Mouse (Mus musculus) adrenal gland, postnatal 36 days (tissue): Measurements from ENCODE around the gene Fam71d. TPM values are rescaled to one million over a fixed set of nuclear protein-coding genes. Genes with fewer than 3 reads are reported as not detected.

ENCODE experiments used
- DNase-seq, 2 experiments: peaks; one replicate each; pipeline ENCODE4 v3.0.0; 2021; ENCODE audit warnings: mixed read lengths in 1 of 2
- long read RNA-seq, 2 experiments: library from polyadenylated mRNA; stranded (forward); transcript quantifications; one replicate each; pipeline ENCODE4 v2.0.0; 2021; ENCODE audit warnings: borderline sequencing depth in 2 of 2
- total RNA-seq, 2 experiments: library from RNA; stranded (reverse); gene quantifications; 2 replicates each; pipeline ENCODE4 v1.2.3; 2021

Fam71d gene
- under 1 TPM in 1 of 2 experiments, not detected in 1; 0.17 TPM for total RNA-seq
- long read RNA-seq, experiment 1, partial matches to known transcripts: 0 of 1 reads
- long read RNA-seq, experiment 1, other reads (novel, unspliced or antisense): 1 of 1 reads
- long read RNA-seq, experiment 2: 0 reads

DNA sequence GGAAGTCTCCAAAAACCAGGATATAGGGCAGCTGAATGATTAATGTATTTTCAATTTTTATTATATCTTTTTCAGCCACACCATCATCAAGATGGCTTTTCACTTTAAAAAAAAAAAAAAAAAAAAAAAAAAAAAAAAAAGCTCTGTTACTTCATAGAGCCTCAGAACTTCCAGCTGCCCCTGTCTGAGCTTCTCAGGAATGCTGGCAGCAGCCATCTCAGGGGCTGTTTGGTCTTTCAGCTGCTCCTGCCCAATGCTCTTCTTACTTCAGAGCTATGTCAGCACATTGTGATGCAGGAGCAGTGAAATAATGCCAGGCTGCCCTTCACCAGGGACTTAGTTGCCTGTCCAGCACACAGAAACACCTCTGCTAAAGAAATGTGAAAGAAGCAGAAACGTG lies at the start of gene Fam71d:
Gene Fam71d, plus strand, starts transcription at position 211 of the 400 bp plus-strand sequence.
- DNase-seq: no peak

DNA sequence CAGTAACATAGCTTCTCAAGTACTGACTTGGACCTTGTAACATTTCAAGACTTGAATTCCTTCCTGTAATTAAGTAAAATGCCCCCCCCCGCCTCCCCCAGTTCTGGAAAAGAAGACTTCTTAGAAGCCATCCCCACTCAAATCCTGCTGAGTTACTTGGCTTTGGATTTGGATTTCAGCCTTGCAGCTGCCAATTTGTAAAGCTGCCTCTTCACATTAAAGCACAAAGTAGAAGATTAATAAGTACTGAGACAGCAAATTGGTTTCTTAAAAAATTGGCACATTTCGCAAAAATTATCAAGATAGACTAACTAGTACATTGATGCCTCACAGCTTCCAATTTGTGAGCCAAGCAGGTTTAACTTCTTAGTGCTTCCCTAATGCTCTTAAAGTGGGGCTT lies 47.6 kb upstream of the Fam71d start:
- no peak for DNase-seq

DNA sequence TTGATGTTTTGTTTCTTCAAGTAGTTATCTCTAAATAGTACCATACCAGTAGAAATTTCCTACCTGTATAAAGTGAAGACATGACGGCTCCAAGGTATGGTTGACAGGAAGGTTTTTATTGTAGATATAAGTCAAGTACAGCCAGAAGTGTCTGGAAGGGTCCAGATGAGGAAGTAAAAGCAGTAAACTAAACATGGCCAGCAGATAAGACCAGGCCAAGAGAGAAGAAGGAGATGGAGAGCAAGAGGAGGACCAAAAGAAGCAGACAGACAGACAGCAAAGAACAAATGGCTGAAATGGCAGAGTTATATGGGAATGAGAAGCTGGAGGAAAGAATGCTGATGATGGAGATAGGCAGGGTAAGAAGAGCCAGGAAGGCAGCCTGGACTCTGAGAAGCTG lies 46.1 kb upstream of the Fam71d start:
- no peak for DNase-seq

DNA sequence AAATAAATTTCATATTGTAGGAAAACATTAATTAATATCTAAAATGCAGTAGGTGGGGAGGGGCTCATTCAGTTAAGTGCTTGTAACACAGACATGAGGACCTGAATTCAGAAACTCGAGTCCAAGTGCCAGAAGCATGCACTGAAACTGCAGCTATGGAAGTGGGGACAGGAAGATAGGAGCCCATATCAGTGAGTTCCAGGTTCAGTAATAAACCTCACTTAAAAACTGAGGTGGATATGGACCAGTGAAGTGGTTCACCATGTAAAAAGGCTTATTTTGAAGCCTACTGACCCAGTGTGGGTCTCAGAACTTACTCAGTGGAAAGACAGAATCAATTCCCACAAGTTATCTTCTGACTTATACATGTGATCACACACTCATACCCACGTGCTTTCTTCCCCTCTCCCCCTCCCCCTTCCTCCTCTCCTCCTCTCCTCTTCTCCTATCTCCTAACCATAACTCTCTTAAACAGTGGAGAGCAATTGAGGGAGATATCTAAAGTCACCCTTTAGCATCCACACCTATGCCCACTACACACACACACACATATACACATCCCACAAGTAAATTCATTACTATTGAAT lies 31.5 kb upstream of the Fam71d start:
- DNase-seq: no peak

DNA sequence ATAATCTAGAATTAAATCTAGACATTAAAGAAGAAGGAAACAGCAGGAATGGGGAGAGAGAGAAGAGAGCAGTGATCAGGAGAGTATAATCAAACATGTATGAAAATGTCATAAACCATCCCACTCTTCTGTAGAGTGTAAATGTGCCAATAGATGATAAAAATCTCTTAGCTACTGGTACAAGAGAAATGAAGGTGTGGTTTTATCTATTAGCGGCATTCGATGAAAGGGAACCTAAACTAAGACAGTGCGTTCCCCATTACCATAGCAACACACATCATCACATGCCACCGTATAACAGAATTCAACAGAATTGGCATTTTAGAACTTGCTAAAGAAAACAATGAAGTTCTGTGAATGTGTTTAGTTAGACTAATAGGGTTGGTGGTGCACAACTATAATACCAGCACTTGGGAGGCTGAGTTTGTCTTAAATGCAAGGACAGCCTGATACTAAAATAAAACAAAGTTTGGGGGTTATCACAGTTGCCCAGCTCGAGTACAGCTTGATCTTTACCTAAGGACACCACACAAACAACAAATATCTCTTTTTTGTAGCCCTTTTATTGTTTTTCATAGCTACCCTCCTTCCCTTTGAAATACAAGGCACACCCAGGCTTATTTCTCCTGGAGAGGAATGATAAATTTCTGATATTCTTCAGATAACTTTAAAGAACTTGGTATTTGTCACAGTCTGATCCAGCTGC lies 13.1 kb upstream of the Fam71d start:
- no peak for DNase-seq

DNA sequence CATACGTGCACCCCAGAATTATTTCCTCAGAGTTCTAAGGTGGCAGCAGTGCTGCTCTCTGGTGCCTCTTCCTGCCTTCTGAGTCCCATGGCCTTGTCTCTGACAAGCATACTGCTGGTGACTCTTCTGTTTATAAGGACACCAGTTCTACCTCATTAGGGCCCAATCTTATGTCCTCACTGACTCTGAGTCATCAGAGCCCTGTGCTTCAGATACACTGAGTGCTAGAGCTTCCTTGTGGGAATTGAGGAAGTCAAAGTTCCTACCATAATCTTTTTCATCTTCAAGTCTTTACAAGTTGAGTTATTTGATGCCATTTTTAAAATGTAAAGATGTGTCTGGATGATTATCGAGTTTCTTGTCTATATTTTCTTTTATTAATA lies 12.5 kb upstream of the Fam71d start:
- DNase-seq: no peak

DNA sequence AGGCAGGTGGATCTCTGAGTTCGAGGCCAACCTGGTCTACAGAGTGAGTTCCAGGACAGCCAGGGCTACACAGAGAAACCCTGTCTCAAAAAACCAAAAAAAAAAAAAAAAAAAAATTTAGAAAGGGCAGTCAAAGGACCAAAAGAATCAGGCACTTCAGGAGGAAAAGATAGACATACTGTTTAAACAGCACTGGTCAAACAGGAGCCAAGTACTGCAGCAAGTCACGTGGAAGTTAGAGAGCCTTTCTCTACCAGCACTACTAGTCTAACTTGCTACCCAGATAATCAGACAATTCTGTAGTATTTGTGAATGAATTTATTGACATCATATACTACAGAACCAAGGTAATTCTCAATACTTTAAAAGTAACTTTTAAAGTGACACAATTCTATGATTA lies 10.3 kb upstream of the Fam71d start:
- DNase-seq: no peak

DNA sequence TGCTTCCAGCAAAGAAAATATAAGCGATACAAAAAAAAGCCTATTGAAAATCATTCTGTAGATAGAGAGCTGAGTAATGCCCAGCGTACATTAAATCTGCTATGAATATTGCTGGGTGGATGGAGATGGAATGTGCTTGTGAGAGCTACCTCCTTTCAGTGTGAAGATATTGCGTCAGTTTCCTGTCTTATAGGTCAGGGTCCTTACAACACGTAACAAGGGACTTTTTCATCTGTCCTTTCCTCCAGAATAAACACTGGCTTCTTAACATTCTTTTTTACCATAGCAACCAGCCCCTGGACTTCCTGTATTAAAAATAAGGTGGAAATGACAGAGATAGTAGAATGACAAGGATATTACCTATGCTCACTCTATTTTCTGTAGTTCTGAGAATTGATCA lies 9.1 kb upstream of the Fam71d start:
- DNase-seq: no peak

DNA sequence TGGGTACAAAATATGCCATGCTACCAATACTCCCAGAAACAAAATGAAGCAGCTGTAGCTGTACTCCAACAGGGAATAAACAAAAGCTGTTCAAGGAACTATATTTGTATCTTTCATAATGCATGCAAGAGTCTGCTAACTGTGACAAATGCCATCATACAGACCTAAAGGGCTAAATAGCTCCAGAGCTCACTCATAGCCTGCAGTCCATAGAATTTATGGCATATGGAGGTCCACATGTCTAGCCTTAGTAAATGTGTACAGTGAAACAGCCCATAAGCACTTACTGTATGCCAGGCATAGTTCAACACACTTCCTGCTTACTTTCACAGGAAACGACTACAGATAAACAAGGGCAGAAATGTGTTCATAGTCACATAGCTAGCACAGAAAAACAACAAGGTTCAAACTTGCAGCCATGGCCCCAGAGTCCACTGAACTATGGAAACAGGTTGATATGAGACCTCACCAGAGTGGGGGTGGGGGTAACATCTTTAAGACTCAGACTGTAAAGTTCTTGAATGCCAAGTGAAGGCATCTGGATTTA lies 5.6 kb upstream of the Fam71d start:
- no peak for DNase-seq

DNA sequence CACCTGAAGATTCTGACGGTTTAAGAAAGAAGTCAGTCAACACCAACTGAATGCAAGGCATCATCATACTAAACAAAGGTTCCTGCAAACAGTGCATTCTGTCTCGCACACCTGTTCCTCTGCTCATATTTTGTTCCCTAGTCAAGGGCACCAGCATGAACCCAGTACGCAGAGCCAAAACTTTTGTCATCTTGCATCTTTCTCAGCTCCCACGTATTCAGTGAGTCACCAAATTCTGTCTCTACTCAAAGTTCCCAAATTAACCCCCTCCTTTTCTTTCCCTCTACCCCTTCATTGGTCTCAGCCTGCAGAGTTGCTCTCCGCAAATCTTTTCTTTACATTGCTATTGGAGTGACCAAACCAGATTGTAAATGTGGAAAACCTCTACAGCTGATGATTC lies 2.5 kb upstream of the Fam71d start:
- DNase-seq: no peak

DNA sequence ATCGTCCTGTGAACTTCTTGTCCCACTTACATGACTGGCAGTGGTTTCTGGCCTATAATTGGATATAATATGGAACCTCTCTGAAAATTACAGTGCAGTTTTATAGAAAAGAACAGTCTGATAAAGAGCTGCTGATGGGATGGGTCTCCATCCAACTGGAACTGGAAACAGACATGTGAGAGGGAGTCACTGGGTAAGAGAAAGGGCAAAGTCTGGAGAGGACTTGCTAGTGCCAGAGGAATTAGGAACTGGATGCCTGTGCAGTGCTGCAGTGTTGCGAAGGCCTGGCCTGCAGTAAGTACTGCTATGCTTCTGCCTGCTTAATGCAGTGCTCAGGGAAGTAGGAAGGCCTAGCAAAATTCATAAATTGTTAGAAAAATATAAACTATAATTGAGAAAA lies 1.9 kb downstream of the Fam71d start:
- DNase-seq: no peak

DNA sequence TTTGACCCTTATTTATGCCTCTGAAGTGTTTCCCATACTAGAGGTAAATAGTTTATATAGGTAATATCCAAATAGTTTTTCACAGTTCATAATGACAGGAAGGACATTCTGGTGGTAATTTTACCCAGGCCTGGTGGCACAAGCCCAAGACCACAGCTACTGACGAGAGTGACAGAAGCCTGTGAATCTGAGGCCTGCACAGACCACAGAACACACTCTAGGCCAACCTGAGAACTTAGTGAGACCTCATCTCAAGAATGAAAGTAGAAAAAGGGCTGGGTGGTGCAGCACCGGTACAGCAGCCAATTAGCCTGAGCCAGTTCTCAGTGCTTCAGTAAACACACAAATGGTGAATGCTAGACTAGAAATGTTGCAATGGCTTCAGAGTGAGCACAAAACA lies 26.4 kb downstream of the Fam71d start:
- no peak for DNase-seq

DNA sequence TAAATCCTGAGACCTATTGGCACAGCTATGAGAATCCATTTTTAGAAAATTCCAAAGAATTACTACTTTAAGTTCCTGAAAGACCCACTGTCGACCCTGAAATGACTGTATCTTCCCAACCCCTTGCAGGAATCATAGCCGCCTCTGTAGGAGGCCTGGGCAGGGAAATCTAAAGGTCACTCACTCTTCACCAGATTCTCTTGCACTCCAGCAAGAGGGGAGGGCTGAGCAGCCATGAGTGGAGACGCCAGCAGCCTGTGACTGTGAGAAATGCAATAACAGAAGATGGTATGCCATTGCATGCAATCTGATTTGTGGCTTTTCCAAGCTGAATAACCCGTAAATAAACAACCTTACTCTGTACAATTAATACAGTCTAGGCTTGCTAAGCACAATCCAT lies 36.4 kb downstream of the Fam71d start:
- no peak for DNase-seq

DNA sequence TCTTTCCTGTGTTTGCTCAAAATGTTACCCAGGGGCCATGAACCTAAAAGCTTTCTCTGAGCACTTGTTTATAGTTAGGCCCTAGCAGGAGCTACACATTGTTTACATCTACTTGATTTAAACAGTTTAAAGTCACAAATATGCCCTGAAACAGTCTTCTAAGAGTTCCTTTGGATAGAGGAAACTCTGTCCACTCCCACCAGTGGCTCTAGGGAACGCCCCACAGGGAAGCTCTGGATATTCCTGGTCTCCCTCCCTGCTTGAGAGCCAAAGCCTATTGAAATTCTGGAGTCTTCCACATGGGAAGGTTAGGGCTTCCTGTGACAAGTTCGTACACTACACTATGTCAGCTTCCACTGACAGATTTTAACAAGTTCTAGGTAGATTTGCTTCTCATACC lies 48.3 kb downstream of the Fam71d start:
- DNase-seq: no peak

DNA sequence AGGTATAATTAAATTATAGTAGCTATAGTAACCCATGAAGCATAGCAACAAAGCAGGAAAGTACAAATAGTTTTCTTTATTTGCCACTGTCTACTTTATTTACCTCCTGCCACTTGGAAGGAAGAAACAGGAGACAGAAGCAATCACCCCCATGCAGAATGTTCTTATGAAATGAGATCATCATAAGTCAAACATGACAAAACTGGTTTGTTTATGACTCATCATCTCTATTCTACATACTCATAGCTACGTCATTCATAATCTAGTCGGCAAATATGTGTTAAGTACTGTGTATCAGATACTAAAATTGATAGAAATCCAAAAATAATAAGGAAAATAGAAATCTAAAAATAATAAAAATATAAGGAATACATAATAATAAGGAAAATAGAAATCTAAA lies 49.0 kb downstream of the Fam71d start:
- DNase-seq: no peak

DNA sequence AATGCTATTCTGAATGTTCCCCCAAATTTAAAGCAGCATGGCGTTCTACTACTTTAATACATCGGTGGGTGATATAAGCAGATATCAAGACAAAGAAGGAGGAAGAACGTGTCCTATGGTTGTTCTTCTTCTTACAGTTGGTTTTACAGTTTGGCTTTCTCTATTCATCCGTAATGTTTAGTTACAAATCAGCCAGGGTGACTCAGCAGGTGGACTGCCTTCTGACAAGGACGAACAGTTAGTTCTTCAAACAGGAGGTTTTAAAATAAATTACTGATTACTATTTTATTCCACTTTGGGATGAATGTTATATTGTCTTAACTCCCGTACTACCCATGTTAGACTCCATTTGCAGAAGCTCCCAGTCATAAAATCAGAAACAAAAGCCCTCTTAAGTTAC lies 54.9 kb downstream of the Fam71d start:
- DNase-seq: peak; percentile 9 to 29

DNA sequence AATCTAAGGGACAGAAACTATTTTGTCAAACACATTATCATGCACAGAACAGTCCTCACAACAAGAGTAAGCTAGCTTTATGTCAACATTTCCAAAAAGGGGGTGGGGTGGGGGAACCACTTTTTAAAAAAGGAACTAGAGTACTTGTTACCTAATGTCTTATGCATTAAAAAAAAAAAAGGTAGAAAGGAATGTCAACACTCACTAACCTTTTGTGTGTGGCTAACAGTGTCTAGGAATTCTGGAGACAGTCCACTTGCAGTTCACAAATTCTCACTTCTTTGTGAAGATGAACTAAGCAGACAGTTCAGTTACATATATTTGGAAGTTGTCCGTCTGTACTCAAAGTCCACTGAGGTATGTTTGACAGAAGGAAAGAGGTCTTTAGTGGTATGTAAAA lies 56.1 kb downstream of the Fam71d start:
- DNase-seq: no peak

DNA sequence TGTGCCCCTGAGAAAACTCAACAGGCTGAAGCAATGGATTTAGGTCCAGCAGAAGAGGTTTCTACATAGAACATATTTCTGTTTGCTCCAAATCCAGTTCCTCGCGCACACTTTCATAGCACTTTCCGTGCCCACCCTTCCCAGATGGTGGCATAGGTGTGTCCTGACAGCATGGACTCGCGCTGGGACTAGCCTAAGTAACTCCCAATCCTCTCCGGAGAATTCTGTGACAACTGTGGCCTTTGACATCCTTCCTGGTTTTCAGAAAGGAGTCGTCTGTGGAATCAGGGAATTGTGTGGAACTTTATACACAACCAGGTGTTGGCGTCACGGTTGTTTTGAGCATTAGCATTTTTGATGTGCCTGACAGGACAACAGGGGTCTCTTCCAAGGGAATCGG lies 56.8 kb downstream of the Fam71d start:
- peak; percentile 10 to 14 for DNase-seq

DNA sequence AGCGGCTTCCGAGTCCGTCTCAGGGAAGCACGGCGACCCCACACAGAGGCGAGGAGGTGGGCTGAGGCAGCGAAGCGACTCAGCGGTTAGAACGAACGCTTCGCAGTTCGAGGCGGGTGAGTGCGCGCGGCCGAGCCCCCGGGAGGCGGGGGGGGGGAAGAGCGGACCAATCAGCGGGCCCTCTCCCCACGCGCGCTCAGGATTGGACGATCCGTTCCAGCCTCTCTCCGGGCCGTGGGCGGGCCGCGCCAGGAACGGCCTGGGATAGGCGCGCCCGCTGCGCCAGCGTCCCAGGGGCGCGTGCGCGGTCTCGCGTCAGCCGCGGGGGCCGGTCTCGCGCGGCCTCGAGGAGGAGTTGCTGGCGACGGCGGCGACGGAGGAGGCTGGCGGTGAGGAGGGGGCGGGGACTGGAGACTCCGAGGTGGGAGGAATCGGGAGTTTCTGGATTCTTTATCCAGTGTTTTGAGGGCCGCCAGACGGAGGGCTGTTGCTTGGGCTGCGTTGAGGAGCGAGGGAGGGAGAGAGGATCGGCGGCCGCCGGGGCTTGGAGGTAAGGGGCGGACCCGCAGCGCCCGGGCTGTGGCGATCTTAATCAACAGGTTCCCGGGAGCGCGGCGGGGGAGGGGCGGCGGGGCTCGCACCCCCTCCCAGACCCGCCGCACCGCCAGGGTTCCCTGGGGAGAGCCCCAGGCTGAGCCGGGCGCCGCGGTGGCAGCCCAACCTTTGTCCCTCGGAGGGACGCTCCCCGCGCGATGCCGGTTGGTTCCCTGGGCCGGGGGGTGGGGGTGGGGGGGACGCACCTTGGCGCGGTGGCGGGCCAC lies 57.4 kb downstream of the Fam71d start, which contains the start of gene Mpp5:
Gene Mpp5, plus strand, starts transcription at position 351 of the 821 bp plus-strand sequence.
- peak; percentile 98 for DNase-seq

DNA sequence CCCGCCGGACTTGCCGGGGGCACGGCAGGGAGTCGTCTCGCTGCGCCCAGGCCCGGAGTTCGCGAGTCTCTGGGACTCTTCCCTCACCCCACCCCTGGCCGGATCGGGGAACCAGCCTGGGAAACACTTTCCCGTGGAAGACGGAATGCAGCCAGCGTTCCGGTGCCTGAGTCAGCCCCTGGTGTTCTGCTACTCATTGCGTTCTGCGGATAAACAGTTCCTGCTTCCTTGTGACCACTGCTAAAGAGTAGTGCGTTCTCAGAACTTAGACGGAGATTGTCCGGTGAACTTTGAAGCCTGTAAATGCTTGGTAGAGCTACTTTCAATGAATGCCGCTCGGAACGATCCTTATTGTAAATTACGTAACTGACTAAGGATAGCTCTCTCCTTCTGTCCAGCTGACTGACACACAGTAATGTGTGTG lies 58.1 kb downstream of the Fam71d start:
- peak; percentile 78 for DNase-seq

DNA sequence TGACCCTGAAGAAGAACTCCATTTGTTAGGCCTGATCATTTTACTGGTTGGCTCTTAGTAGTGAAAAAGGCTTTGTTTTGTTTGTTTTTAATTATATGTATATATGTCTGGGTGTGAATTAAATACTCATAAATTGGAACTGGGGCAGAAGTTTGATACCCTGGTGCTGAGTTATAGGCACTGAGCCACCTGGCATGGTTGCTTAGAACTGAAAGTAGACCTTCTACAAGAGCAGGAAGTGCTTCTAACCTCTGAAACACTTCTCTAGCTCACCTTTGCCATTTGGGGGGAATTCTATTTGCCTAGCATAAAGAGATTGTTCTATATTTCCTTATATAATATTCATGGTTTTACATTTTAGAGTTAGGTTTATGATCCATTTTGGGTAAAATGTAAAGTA lies 70.6 kb downstream of the Fam71d start:
- no peak for DNase-seq

DNA sequence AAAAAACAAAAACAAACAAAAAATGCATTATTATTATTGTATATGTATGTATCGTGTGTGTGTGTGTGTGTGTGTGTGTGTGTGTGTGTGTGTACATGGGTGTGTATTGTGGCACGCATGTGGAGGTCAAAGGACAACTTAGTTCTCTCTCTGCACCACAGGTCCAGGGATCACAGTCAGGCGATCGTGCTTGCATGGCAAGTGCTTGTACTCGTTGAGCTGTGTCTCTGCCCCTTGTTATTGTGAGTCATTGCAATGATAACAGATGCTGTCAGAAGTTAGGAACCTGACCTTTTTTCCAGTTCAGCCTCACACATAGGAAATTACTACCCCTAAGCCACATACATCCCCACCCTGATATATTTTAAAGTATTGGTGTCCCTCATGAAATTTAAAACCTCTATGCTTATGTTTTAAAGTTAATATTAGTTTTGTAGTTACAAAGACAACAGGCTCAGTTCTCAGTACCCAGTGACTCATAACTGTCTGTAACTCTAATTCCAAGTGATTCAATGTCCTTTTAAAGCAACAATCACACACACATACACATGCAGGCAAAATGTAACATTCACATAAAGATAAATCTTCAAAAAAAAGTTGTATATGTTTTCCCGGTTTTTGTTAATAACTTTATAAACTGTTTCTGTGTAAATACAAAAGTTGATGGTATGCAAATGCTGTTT lies 77.8 kb downstream of the Fam71d start:
- peak; percentile 32 to 37 for DNase-seq
